Mouse (Mus musculus): ENCODE measurements around the gene Cpeb1.

DNA sequence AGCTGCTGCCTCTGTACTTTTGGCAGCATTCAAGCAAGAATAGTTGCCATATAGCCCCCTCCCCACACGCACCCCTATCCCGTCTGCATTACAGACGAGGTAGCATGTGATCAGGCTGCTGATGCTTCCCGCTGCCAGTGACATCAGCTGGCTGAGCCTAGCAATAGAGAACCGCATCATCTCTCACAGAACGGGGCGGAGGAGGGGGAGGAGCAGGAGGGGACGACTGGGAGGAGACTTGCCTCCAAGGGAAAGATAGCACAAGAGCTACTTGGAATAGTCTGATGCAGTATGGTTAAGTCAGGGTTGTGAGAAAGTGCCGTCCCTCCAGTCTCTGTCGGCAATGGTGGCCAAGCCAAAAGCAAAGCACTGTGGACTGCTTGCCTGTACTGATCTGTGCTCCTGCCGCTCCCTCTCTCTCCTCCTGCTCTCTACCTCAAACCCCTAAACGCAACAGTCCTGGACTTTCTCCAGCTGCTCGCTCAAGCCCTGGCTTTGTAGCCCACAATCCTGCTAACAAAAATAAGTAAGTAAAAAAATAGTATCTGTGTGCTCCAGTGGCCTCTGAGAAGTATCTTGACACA lies 82.8 kb downstream of the Cpeb1 start:
- TF ChIP-seq CTCF (IDR thresholded peaks at IDR 0.05; ENCODE audit: low read depth, low read length), result no peak
- no peak for TF ChIP-seq POLR2A (IDR thresholded peaks at IDR 0.05; ENCODE audit: extremely low read depth, insufficient read depth, low read length)
